Mouse (Mus musculus) embryonic facial prominence, embryonic 11.5 days (tissue): ENCODE data around the gene Ptbp3. TPM values are rescaled to one million over a fixed set of nuclear protein-coding genes. Genes with fewer than 3 reads are reported as not detected.
A peak's percentile ranks its signal among the peaks of the same experiment; 100 is the strongest.
"Not testable (repeated sequence)": the region's sequence is repeated elsewhere in the genome, so short reads cannot be mapped to it uniquely, and the experiment has no call there.

Source experiments
- ATAC-seq: fragments of 200-750 bp; cut with Nextera tagmentation; replicated peaks from 2 replicates; pipeline ENCODE4 v1.8.0; 2017; ENCODE audit warnings: low read depth; ENCODE audit not compliant: insufficient number of reproducible peaks, low FRiP score, low TSS enrichment
- DNase-seq: peaks from one replicate; pipeline ENCODE4 v3.0.0-alpha.2; 2015; ENCODE audit warnings: low spot score
- H3K27ac ChIP-seq: fragments of 300-500 bp; sonication (generic); replicated peaks from 2 replicates; pipeline ENCODE4 v1.5.1; 2014; ENCODE audit warnings: mild to moderate bottlenecking, low read depth, low read length, control low read depth
- H3K27me3 ChIP-seq: fragments of 300-500 bp; sonication (generic); 2 replicates; pipeline ENCODE4 v1.6.1; 2014; ENCODE audit warnings: mild to moderate bottlenecking, low read length, moderate library complexity, mixed read lengths; ENCODE audit not compliant: control insufficient read depth, insufficient read depth
- H3K36me3 ChIP-seq: fragments of 300-500 bp; sonication (generic); replicated peaks from 2 replicates; pipeline ENCODE4 v1.6.1; 2014; ENCODE audit warnings: low read depth, mild to moderate bottlenecking, low read length, moderate library complexity, mixed read lengths; ENCODE audit not compliant: control insufficient read depth, insufficient read depth
- H3K4me1 ChIP-seq: fragments of 300-500 bp; sonication (generic); 2 replicates; pipeline ENCODE4 v1.6.1; 2014; ENCODE audit warnings: low read length, mixed read lengths; ENCODE audit not compliant: control insufficient read depth, insufficient read depth
- H3K4me2 ChIP-seq: fragments of 300-500 bp; sonication (generic); 2 replicates; pipeline ENCODE4 v1.6.1; 2014; ENCODE audit warnings: low read depth, mild to moderate bottlenecking, control low read depth, low read length, moderate library complexity
- H3K4me3 ChIP-seq: fragments of 300-500 bp; sonication (generic); 2 replicates; pipeline ENCODE4 v1.5.1; 2014; ENCODE audit warnings: low read depth, low read length, control low read depth
- H3K9ac ChIP-seq: fragments of 300-500 bp; sonication (generic); replicated peaks from 2 replicates; pipeline ENCODE4 v1.6.1; 2014; ENCODE audit warnings: mild to moderate bottlenecking, control low read depth, low read length
- H3K9me3 ChIP-seq: fragments of 300-500 bp; sonication (generic); replicated peaks from 2 replicates; pipeline ENCODE4 v1.6.1; 2016; ENCODE audit warnings: mild to moderate bottlenecking, low read length, inconsistent platforms, mixed read lengths; ENCODE audit not compliant: control insufficient read depth
- WGBS: fragments of 180-500 bp; shearing (Covaris S2); extraction: QIAGEN DNeasy Blood & Tissue Kit; methylation state at CpG from one replicate; pipeline ENCODE4 v1.1.7; 2014; 5-methylcytosine and 5-hydroxymethylcytosine counted together
- polyA plus RNA-seq: library from polyadenylated mRNA; unstranded; fragments of >200 nt; fragmentation: Nextera tagmentation; extraction: Ambion mirVana; gene quantifications from 2 replicates; pipeline ENCODE4 v1.2.1, GENCODE M21; 2014

The Ptbp3 gene
- polyA plus RNA-seq, 1 experiment from 2014 or later: 47.0 TPM

- peak within 1 kb of the TSS; percentile 72 for H3K9ac ChIP-seq
- H3K4me3 ChIP-seq: peak within 1 kb of the TSS; percentile 64
- H3K9me3 ChIP-seq: no peaks in the 10 kb centered on the region
- no peaks in the 10 kb centered on the region for H3K36me3 ChIP-seq
- DNase-seq (peak; percentile 99), ATAC-seq (peak; percentile 92)
- H3K27ac ChIP-seq: peak within 1 kb of the TSS; percentile 72; the same call in 1 of the 2 replicates
- H3K4me2 ChIP-seq: peak within 1 kb of the TSS; percentile 74
- under 1% methylated on average over 61 of the region's 61 CpGs for WGBS
- H3K4me1 ChIP-seq: no peaks in the 10 kb centered on the region
- no peaks in the 10 kb centered on the region for H3K27me3 ChIP-seq
Observed at GRCm38 (mm10) chr4:59581314-59582185, 32.4 kb upstream of the Ptbp3 start, which contains the start of gene Hsdl2. TSS of gene Hsdl2 (plus strand) at chr4:59581563.

- DNase-seq (peak; percentile 72), ATAC-seq (no peak)
- Histone ChIP-seq H3K9ac (peak overlapping the region; percentile 72), H3K27ac (peak overlapping the region; percentile 72; the same call in 1 of the 2 replicates), H3K4me3 (peak overlapping the region; percentile 64), H3K4me1 (no peaks in the 10 kb centered on the region), H3K9me3 (no peaks in the 10 kb centered on the region), H3K36me3 (no peaks in the 10 kb centered on the region), H3K4me2 (peak overlapping the region; percentile 74), H3K27me3 (no peaks in the 10 kb centered on the region)
- WGBS: under 1% methylated on average over 23 of the region's 23 CpGs
Observed at GRCm38 (mm10) chr4:59580495-59581281, 31.5 kb upstream of the Ptbp3 start.

GRCm38 (mm10) chr4:59575184-59575958 lies 26.2 kb upstream of the Ptbp3 start:
- no peak overlapping the region for H3K4me3 ChIP-seq
- H3K27ac ChIP-seq: no peak overlapping the region

GRCm38 (mm10) chr4:59572521-59573118 lies 23.5 kb upstream of the Ptbp3 start:
- H3K4me2 ChIP-seq: no peak overlapping the region
- DNase-seq (no peak), ATAC-seq (no peak)
- H3K36me3 ChIP-seq: no peaks in the 10 kb centered on the region
- no peaks in the 10 kb centered on the region for H3K4me1 ChIP-seq
- H3K9me3 ChIP-seq: no peaks in the 10 kb centered on the region
- H3K27me3 ChIP-seq: no peaks in the 10 kb centered on the region
- no peak overlapping the region for H3K9ac ChIP-seq
- H3K27ac ChIP-seq: no peak overlapping the region
- WGBS: 85% methylated on average over 11 of the region's 11 CpGs
- no peak overlapping the region for H3K4me3 ChIP-seq

More at GRCm38 (mm10) chr4:59575184-59575958, 26.2 kb upstream of the Ptbp3 start:
- H3K36me3 ChIP-seq: no peaks in the 10 kb centered on the region
- WGBS: 84% methylated on average over 11 of the region's 11 CpGs
- no peaks in the 10 kb centered on the region for H3K9me3 ChIP-seq
- no peaks in the 10 kb centered on the region for H3K27me3 ChIP-seq
- H3K4me2 ChIP-seq: no peak overlapping the region
- DNase-seq (no peak), ATAC-seq (no peak)
- H3K4me1 ChIP-seq: no peaks in the 10 kb centered on the region
- H3K9ac ChIP-seq: no peak overlapping the region

GRCm38 (mm10) chr4:59570519-59570918 lies 21.4 kb upstream of the Ptbp3 start:
- WGBS: 91% methylated on average over 8 of the region's 8 CpGs
- H3K4me3 ChIP-seq, ATAC-seq, DNase-seq, H3K4me1 ChIP-seq, H3K27ac ChIP-seq, H3K4me2 ChIP-seq, H3K9me3 ChIP-seq, H3K9ac ChIP-seq, H3K27me3 ChIP-seq, H3K36me3 ChIP-seq: not testable (repeated sequence)

- ATAC-seq: no peak
- 5% methylated on average over 7 of the region's 7 CpGs for WGBS
Observed at GRCm38 (mm10) chr4:59569538-59569937, 20.4 kb upstream of the Ptbp3 start.

GRCm38 (mm10) chr4:59567576-59568260 lies 18.6 kb upstream of the Ptbp3 start:
- ATAC-seq (no peak), DNase-seq (no peak)
- no peak overlapping the region for H3K4me2 ChIP-seq
- H3K9ac ChIP-seq: no peak overlapping the region
- no peak overlapping the region for H3K27ac ChIP-seq
- no peaks in the 10 kb centered on the region for H3K4me1 ChIP-seq
- H3K4me3 ChIP-seq: no peak overlapping the region
- WGBS: 82% methylated on average over 6 of the region's 6 CpGs
- H3K27me3 ChIP-seq: no peaks in the 10 kb centered on the region
- H3K9me3 ChIP-seq: no peaks in the 10 kb centered on the region; the same call in 1 of the 2 replicates
- H3K36me3 ChIP-seq: no peaks in the 10 kb centered on the region

More at GRCm38 (mm10) chr4:59569538-59569937, 20.4 kb upstream of the Ptbp3 start:
- H3K4me2 ChIP-seq: no peak overlapping the region
- H3K36me3 ChIP-seq: no peaks in the 10 kb centered on the region
- no peaks in the 10 kb centered on the region for H3K27me3 ChIP-seq
- H3K9me3 ChIP-seq: no peaks in the 10 kb centered on the region; the same call in 1 of the 2 replicates
- peak; percentile 92 for DNase-seq
- no peaks in the 10 kb centered on the region for H3K4me1 ChIP-seq
- no peak overlapping the region for H3K4me3 ChIP-seq
- H3K9ac ChIP-seq: no peak overlapping the region
- no peak overlapping the region for H3K27ac ChIP-seq
